Mouse (Mus musculus) kidney, adult 2 months (tissue): ENCODE results near the gene Piezo1.

Experiments used
- CTCF ChIP-seq: fragments of 200-500 bp; conservative IDR thresholded peaks from 2 replicates; pipeline ENCODE4 v1.5.1; 2011; ENCODE audit warnings: low read depth, mild to moderate bottlenecking, control low read depth, low read length, moderate library complexity, mixed read lengths; ENCODE audit not compliant: insufficient read depth, insufficient read length
- POLR2A ChIP-seq: fragments of 200-500 bp; IDR thresholded peaks from one replicate; pipeline ENCODE4 v1.6.1; 2011; ENCODE audit warnings: low read depth, low read length, control low read depth

DNA sequence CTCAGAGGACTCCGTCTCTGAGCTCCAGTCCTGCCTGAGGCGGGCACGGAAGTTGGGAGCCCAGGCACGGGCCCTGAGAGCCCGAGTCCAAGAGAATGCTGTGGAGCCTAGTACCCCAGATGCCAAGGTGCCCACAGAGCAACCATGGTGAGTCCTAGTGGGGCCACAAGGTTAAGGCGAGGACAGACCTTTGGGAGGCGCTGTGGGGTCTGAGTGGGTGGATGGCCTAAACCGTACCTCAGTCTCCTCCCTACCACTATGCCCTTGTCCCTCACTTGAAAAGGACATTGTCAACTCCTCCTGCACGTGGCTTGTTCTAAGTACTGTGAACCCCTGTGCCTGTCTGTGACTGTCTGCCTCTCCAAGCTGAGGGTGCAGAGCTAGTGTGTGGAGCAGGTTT lies 18.2 kb upstream of the Piezo1 start:
- TF ChIP-seq CTCF (no peak), POLR2A (no peak)
